Mouse (Mus musculus) heart, postnatal 10 days (tissue): ENCODE measurements around the gene Gm21861. TPM values are rescaled to one million over a fixed set of nuclear protein-coding genes. Genes with fewer than 3 reads are reported as not detected.
"Not testable (repeated sequence)": the region's sequence is repeated elsewhere in the genome, so short reads cannot be mapped to it uniquely, and the experiment has no call there.

Experiments used
- DNase-seq, 2 experiments: peaks; one replicate each; pipeline ENCODE4 v3.0.0; 2021
- intact Hi-C: fragments of 180-260 bp; cut with DNase I; formaldehyde crosslinking; loops from one replicate; pipeline ENCODE4 v1.15.1; 2025
- total RNA-seq, 2 experiments: library from RNA; stranded (reverse); gene quantifications; 2 replicates each; pipeline ENCODE4 v1.2.3; 2021

The Gm21861 gene
- total RNA-seq = not detected

DNA sequence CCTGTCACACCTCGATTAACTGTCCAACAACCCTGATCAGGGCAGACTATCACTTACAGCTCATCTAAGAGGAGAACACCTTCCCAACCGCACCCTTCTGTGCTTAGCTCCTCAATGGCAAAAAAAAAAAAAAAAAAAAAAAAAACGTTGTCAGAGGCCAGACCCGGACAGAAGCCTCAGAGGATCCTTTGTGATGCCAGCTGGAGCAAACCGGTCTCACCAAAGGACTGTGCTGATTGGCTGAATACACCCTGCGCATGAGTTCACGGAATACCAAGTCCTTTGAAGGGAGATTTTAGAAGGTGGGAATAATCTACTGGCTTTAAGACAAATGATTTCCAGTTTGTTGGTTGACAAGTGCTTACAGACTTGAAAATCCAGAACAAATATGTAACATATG lies at the start of gene Gm21861:
Gm21861 (minus strand) TSS at position 101 of the 400 bp plus-strand sequence.
- DNase-seq, intact Hi-C loops: not testable (repeated sequence)
